Mouse (Mus musculus): ENCODE measurements around the gene Eloa.

GRCm38 (mm10) chr4:136052534-136053246, 31.1 kb upstream of the Eloa start:
- no peak for TF ChIP-seq CTCF (IDR thresholded peaks at IDR 0.05; ENCODE audit: low read depth)
- TF ChIP-seq EP300 (IDR thresholded peaks at IDR 0.05; ENCODE audit: low read depth): no peak

Data from heart, postnatal 0 days (tissue).